Mouse (Mus musculus): ENCODE results near the gene Gm19684.
"Not testable (repeated sequence)": the region's sequence is repeated elsewhere in the genome, so short reads cannot be mapped to it uniquely, and the experiment has no call there.

Gm19684 gene

DNA sequence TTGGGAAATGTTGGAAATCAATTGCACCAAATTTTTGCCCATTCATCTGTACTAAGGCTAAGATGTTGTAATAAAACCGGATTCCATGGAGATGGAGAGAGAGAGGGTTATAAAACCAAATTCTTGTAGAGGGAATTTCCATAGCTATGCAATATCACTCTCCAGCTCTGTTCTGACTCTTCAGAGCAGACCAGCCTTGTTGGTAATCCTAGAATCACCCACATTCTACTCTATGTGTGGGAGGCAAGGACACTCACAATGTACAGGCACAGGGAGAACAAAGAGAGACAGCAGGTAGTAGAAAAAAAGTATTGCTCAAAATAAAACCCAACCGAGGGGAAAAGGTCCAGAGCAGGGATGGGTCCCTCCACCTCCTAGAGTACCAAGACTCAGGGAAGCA lies 54.7 kb downstream of the Gm19684 start:
- not testable (repeated sequence) for DNase-seq (ENCODE audit: low spot score in 2 of 2)

DNA sequence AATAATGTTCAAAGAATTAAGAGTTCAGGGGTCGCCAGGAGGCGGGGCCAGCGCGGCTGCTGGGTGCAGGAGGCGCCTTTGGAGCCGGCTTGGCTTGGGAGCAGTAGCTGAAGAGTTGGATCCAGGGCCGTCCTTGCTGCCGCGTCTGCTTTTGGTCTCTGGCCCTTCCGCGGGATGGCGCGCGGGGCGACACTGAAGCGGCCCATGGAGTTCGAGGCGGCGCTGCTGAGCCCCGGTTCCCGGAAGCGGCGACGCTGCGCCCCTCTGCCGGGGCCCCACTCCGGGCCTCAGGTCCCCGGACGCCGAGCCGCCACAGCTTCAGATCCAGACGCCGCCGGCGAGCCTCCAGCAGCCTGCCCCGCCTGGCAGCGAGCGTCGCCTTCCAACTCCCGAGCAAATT lies 57.5 kb downstream of the Gm19684 start:
- DNase-seq (ENCODE audit: low spot score in 2 of 2) = not testable (repeated sequence)

Data from frontal cortex, postnatal 25 days (tissue).